Mouse (Mus musculus) frontal cortex, adult (tissue): ENCODE results near the gene Ncapg.
"Not testable (repeated sequence)": the region's sequence is repeated elsewhere in the genome, so short reads cannot be mapped to it uniquely, and the experiment has no call there.

Source experiments
- ATAC-seq: cut with Nextera tagmentation; 2 replicates; pipeline ENCODE4 v1.9.2; 2017; ENCODE audit warnings: mild to moderate bottlenecking, moderate library complexity, mixed read lengths; ENCODE audit not compliant: low TSS enrichment

Gene Ncapg

GRCm38 (mm10) chr5:45669598-45670279 is at the start of gene Ncapg:
TSS of gene Ncapg (plus strand) at chr5:45669919.
- peak; percentile 100 for ATAC-seq

GRCm38 (mm10) chr5:45621511-45621910 is 48.2 kb upstream of the Ncapg start:
- ATAC-seq, result no peak

DNA sequence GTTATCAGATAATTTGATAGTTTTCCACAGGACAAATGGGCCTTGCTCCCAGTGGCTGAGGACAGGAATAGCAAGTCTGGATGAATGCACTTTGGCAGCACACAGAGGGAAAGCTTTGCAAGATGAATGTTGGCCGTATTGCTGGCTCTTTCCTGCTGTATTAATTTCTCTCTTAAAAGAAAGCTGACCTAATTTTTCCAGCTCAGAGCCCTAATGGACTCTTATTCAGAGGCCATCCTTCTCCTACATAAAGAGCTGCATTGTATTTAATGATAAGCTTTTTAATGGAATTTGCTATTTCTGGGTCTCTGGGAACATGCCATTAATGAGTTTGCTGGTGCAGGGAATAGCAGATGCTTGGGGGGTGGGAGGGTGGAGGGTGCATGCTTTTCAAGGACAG is 41.9 kb upstream of the Ncapg start:
- ATAC-seq, result peak; percentile 70

GRCm38 (mm10) chr5:45629470-45629869 is 40.2 kb upstream of the Ncapg start:
- ATAC-seq, result peak; percentile 57

GRCm38 (mm10) chr5:45638378-45638777 is 31.3 kb upstream of the Ncapg start:
- no peak for ATAC-seq

- peak; percentile 94 for ATAC-seq
Measured at GRCm38 (mm10) chr5:45638806-45639714, 30.7 kb upstream of the Ncapg start, which contains the start of gene Fam184b. TSS of gene Fam184b (minus strand) at chr5:45639614.

- ATAC-seq, result peak; percentile 64
Measured at GRCm38 (mm10) chr5:45639715-45640092, 30.0 kb upstream of the Ncapg start.

GRCm38 (mm10) chr5:45651026-45651703 is 18.6 kb upstream of the Ncapg start:
- ATAC-seq, result no peak

DNA sequence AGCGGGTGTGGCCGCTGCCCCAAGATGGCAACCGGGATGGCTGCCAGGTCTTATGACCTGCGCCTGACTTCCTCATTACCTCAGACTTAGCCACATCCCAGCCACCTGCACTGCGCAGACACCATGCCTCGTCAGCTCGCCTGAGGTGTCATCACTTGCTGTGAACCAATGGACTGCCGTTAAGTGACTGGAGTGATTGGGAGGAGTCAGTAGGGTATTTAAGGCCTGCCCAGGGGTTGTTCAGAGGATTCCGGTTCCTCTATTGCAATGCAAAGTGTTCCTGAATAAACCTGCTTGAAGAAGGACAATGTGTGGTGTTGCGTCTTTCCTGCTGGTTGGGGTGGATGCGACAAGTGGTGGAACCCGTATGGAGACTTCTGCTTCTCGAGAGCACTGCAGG is 11.3 kb upstream of the Ncapg start:
- not testable (repeated sequence) for ATAC-seq

GRCm38 (mm10) chr5:45668324-45668723 is 1.4 kb upstream of the Ncapg start:
- no peak for ATAC-seq

DNA sequence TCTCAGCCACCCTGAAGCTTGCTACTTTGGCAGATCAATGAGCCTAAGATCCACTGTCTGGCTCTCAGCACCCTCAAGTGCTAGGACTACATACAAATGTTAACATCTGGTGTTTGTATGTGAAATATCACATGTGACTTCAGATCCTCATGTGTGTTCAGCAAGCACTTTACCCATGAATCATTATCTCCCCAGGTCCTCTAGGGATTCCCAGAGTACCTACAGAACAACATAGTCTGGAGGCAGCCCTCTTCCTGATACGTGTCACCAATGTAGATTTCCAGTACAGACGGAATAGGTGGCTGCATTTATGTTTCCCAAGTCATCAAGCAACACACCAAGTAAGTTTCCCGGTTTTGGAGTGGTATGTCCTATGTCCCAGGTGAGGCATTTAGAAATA is 888 bp upstream of the Ncapg start:
- ATAC-seq, result peak; percentile 56

- no peak for ATAC-seq
Measured at GRCm38 (mm10) chr5:45669234-45669597, 503 bp upstream of the Ncapg start.

DNA sequence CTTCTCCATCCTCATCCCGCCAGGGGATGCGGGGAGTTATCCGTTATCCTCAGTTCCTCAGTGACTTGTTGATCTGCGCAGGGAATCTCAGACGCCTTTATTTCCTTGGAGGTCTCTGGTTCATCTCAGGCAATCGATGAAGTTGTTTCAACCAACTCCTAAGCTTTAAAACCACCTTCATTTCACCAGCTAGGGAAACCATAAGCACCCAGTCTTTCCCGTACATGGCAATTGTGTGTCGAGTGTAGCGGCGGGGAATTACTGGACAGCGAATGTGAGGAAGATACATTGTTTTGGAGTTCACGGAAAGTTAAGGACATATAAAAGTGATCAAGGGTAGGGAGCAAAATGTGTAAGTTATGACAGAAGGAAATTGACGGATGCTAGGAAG is 556 bp downstream of the Ncapg start:
- ATAC-seq, result no peak; the same call in 1 of the 2 replicates

GRCm38 (mm10) chr5:45670894-45671494 is 1.3 kb downstream of the Ncapg start:
- no peak for ATAC-seq

DNA sequence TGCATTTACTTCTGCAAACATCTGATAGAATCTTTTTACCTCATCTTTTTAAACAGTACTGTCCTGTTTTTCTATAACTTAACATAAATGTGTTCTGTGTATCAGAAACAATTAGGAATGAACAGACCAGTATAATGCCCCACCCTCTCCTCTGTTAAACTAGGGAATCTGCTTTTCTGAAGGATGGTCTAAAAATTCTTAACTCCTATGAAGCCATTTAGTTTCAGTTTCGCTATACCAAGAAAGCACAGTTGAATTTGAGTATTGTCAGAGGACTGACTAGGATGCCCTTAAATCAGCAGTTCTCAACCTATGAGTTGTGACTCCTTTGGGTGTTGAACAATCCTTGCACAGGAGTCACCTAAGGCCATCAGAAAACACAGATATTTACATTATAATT is 5.3 kb downstream of the Ncapg start:
- ATAC-seq, result no peak

DNA sequence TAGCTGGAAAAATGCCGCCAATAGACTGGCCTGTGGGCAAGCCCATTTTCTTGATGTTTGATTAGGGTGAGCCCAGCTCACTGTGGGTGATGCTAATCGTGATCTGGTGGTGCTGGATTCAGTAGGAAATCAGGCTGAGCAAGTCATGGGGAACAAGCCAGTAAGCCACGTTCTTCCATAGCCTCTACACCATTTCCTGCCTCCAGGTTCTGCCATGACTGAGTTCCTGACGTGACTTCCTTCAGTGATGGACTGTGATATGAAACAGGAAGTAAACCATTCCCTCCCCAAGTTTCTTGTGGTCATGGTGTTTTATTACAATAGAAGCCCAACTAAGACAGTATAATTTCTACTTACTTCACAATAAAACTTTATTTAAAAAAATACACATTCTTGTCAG is 7.9 kb downstream of the Ncapg start:
- no peak for ATAC-seq

DNA sequence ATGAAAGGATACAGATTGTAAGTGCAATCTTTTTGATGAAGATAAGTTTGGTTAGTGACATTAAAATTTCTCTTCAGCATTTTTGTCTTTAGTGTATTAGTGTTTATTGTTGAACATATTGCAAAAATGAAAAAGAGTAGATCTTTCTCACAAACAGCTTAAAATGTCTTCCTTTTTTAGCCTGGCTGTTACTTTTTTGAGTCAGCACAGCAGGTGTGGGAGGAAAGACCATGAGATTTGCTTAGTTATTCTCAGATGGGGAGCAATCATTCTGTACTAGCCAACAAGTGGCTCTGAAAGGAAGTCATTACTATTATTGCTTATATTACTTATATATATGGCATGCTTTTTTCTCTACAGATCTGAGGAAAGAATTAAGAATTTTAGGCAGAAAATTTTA is 10.2 kb downstream of the Ncapg start:
- no peak for ATAC-seq

GRCm38 (mm10) chr5:45683388-45683787 is 13.7 kb downstream of the Ncapg start:
- no peak for ATAC-seq

DNA sequence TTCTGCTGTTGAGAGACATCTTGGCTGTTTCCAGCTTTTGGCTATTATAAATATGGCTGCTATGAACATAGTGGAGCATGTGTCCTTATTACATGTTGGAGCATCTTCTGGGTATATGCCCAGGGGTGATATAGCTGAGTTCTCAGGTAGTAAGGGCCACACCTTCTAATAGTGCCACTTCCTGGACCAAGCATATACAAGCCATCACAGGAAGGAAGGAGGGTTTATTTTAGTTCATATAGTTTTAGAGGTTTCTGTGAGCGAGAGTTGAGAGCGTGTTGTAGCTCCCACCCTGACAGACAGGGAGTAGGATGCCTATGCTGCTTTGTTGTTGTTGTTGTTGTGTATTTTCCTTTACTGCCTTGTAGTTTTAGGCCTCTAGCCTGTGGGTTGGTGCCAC is 15.5 kb downstream of the Ncapg start:
- ATAC-seq, result no peak

DNA sequence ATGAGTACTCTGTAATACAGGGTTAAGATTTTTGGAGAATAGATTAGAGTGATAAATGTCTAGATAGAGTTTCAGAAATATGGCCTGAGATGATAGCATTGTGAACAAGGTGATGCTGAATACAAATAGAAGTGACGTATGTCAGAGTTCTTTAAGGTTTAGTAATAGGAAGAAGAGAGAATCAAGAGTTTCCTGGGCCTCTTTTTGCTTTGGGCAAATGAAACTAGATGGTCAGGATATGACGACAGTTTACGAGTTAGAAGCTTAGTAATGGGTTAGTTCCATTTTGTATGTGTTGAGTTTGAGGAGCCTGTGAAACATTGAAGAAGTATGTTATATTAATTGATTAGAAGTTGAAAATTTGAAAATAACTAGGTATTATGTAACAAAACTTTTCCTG is 16.5 kb downstream of the Ncapg start:
- no peak for ATAC-seq

DNA sequence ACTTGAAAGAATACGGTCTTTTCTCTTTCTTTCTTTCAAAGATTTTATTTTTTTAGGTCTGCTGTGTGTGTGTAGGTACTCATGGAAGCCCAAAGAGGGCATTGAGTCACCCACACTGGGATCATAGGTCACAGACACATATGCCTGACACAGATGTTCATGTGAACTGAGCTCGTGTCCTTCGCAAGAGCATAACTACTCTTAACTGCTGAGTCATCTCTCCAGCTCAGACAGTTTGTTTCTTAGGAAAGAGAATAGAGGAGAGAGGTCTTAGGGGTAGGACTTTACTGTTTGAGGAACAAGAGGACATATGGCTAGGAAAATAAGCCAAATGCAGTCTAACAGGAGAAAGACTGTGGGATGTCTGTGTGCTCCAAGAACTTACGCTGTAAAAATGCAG is 19.4 kb downstream of the Ncapg start:
- peak; percentile 47 for ATAC-seq

DNA sequence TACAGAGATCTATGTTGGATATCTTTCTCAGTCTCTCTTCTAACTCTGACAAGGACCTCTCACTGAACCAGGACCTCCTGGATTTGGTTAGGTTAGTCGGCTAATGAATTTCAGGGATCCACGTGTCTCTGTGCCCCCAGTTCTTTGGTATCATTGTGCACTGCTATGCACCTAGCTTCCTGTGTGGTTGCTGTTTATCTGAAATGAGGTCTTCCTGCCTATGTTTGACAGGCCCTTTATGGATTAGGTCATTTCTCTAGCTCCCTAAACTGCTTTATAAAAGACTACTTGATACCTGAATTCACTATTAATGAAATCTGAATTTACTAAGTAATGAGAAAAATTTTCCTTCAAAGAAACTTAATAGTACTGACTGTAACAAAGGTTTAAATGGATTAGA is 21.1 kb downstream of the Ncapg start:
- no peak for ATAC-seq
